Mouse (Mus musculus) kidney, embryonic 14.5 days (tissue): ENCODE data around the gene Gm11127. TPM values are rescaled to one million over a fixed set of nuclear protein-coding genes. Genes with fewer than 3 reads are reported as not detected.
"Not testable (repeated sequence)": the region's sequence is repeated elsewhere in the genome, so short reads cannot be mapped to it uniquely, and the experiment has no call there.

Experiments
- ATAC-seq: fragments of 200-750 bp; cut with Nextera tagmentation; 2 replicates; pipeline ENCODE4 v1.8.0; 2017; ENCODE audit warnings: moderate number of reproducible peaks, mild to moderate bottlenecking, moderate TSS enrichment, moderate library complexity; ENCODE audit not compliant: low FRiP score, low TSS enrichment
- H3K27ac ChIP-seq: fragments of 300-500 bp; sonication (generic); 2 replicates; pipeline ENCODE4 v1.5.1; 2014; ENCODE audit warnings: low read depth, mild to moderate bottlenecking, low read length, moderate library complexity, mixed read lengths
- H3K27me3 ChIP-seq: fragments of 300-500 bp; sonication (generic); 2 replicates; pipeline ENCODE4 v1.6.1; 2014; ENCODE audit warnings: mild to moderate bottlenecking, low read length; ENCODE audit not compliant: control insufficient read depth, insufficient read depth
- H3K36me3 ChIP-seq: fragments of 300-500 bp; sonication (generic); 2 replicates; pipeline ENCODE4 v1.6.1; 2014; ENCODE audit warnings: low read length, mixed read lengths; ENCODE audit not compliant: control insufficient read depth, insufficient read depth
- H3K4me1 ChIP-seq: fragments of 300-500 bp; sonication (generic); 2 replicates; pipeline ENCODE4 v1.6.1; 2014; ENCODE audit warnings: low read length, mixed read lengths; ENCODE audit not compliant: control insufficient read depth, insufficient read depth
- H3K4me2 ChIP-seq: fragments of 300-500 bp; sonication (generic); replicated peaks from 2 replicates; pipeline ENCODE4 v1.6.1; 2014; ENCODE audit warnings: low read depth, mild to moderate bottlenecking, low read length
- H3K4me3 ChIP-seq: fragments of 300-500 bp; sonication (generic); 2 replicates; pipeline ENCODE4 v1.5.1; 2014; ENCODE audit warnings: mild to moderate bottlenecking, low read length
- H3K9ac ChIP-seq: fragments of 300-500 bp; sonication (generic); 2 replicates; pipeline ENCODE4 v1.6.1; 2014; ENCODE audit warnings: low read depth, mild to moderate bottlenecking, low read length, moderate library complexity
- H3K9me3 ChIP-seq: fragments of 300-500 bp; sonication (generic); 2 replicates; pipeline ENCODE4 v1.6.1; 2016; ENCODE audit warnings: low read length; ENCODE audit not compliant: control insufficient read depth
- WGBS: fragments of 180-500 bp; shearing (Covaris S2); extraction: QIAGEN DNeasy Blood & Tissue Kit; methylation state at CpG from one replicate; pipeline ENCODE4 v1.1.7; 2014; 5-methylcytosine and 5-hydroxymethylcytosine counted together
- polyA plus RNA-seq: library from polyadenylated mRNA; unstranded; fragments of >200 nt; fragmentation: Nextera tagmentation; extraction: Ambion mirVana; gene quantifications from 2 replicates; pipeline ENCODE4 v1.2.1, GENCODE M21; 2014

The Gm11127 gene
- polyA plus RNA-seq, 1 experiment from 2014 or later, result not detected

GRCm38 (mm10) chr17:36082519-36083232 lies 24.5 kb upstream of the Gm11127 start:
- H3K9me3 ChIP-seq, H3K9ac ChIP-seq, H3K27ac ChIP-seq, ATAC-seq, H3K36me3 ChIP-seq, H3K4me1 ChIP-seq: not testable (repeated sequence)
- Histone ChIP-seq H3K4me2 (peak overlapping the region; percentile 95), H3K4me3 (peak overlapping the region; percentile 48), H3K27me3 (peaks cover 25% of the 10 kb centered on the region)
- 40% methylated on average over 5 of the region's 6 CpGs for WGBS

GRCm38 (mm10) chr17:36081901-36082300 lies 23.7 kb upstream of the Gm11127 start:
- H3K4me2 ChIP-seq, H3K9ac ChIP-seq, ATAC-seq, H3K4me3 ChIP-seq, H3K4me1 ChIP-seq, H3K9me3 ChIP-seq, H3K27ac ChIP-seq, H3K36me3 ChIP-seq: not testable (repeated sequence)
- H3K27me3 ChIP-seq, result peaks cover 25% of the 10 kb centered on the region

GRCm38 (mm10) chr17:36060829-36061228 lies 2.7 kb upstream of the Gm11127 start:
- Histone ChIP-seq H3K27ac (no peak overlapping the region), H3K9ac (no peak overlapping the region), H3K4me2 (no peak overlapping the region), H3K4me1 (no peaks in the 10 kb centered on the region), H3K4me3 (no peak overlapping the region), H3K27me3 (no peaks in the 10 kb centered on the region), H3K9me3 (no peaks in the 10 kb centered on the region), H3K36me3 (no peaks in the 10 kb centered on the region)
- no peak for ATAC-seq
- 32% methylated on average over 2 of the region's 2 CpGs for WGBS

GRCm38 (mm10) chr17:36057927-36058326 lies 244 bp downstream of the Gm11127 start:
- H3K27me3 ChIP-seq, H3K4me1 ChIP-seq, H3K36me3 ChIP-seq, H3K4me2 ChIP-seq, H3K9me3 ChIP-seq, H3K9ac ChIP-seq, H3K27ac ChIP-seq, ATAC-seq, H3K4me3 ChIP-seq: not testable (repeated sequence)
- 87% methylated on average over 23 of the region's 25 CpGs for WGBS

- Histone ChIP-seq H3K27me3 (no peaks in the 10 kb centered on the region), H3K4me1 (no peaks in the 10 kb centered on the region), H3K36me3 (no peaks in the 10 kb centered on the region), H3K9me3 (no peaks in the 10 kb centered on the region), H3K27ac (no peak overlapping the region), H3K9ac (no peak overlapping the region), H3K4me2 (peak overlapping the region; percentile 44), H3K4me3 (peak overlapping the region; percentile 36)
- ATAC-seq, result no peak
- WGBS, result 79% methylated on average over 3 of the region's 3 CpGs
Observed at GRCm38 (mm10) chr17:36043286-36043685, 14.9 kb downstream of the Gm11127 start.

GRCm38 (mm10) chr17:36042610-36043169 lies 15.5 kb downstream of the Gm11127 start, which contains the start of the genes H2-T22 and Gm6034:
H2-T22 (minus strand) TSS chr17:36042747.
Gm6034 (plus strand) TSS chr17:36042961.
- Histone ChIP-seq H3K4me2 (peak within 1 kb of the TSS; percentile 62), H3K4me3 (peak within 1 kb of the TSS; percentile 36), H3K9ac (peak within 1 kb of the TSS; percentile 46; the same call in 1 of the 2 replicates)
- ATAC-seq, result peak; percentile 97
- not testable (repeated sequence) for H3K4me1 ChIP-seq, H3K27ac ChIP-seq, H3K9me3 ChIP-seq, H3K27me3 ChIP-seq, H3K36me3 ChIP-seq
- 1% methylated on average over 12 of the region's 12 CpGs for WGBS

GRCm38 (mm10) chr17:36042055-36042454 lies 16.1 kb downstream of the Gm11127 start:
- not testable (repeated sequence) for H3K27me3 ChIP-seq, H3K36me3 ChIP-seq, H3K27ac ChIP-seq, H3K9me3 ChIP-seq, H3K4me1 ChIP-seq
- ATAC-seq, result peak; percentile 80
- H3K9ac ChIP-seq, result peak overlapping the region; percentile 42; the same call in 1 of the 2 replicates
- H3K4me3 ChIP-seq, result peak overlapping the region; percentile 36
- WGBS, result under 1% methylated on average over 19 of the region's 19 CpGs
- peak overlapping the region; percentile 62 for H3K4me2 ChIP-seq

- not testable (repeated sequence) for H3K4me3 ChIP-seq, H3K27me3 ChIP-seq, ATAC-seq, H3K4me2 ChIP-seq, H3K4me1 ChIP-seq, H3K9me3 ChIP-seq, H3K27ac ChIP-seq, H3K36me3 ChIP-seq, H3K9ac ChIP-seq
- WGBS, result 91% methylated on average over 2 of the region's 2 CpGs
Observed at GRCm38 (mm10) chr17:36040604-36041003, 17.6 kb downstream of the Gm11127 start.

GRCm38 (mm10) chr17:36036126-36036525 lies 22.0 kb downstream of the Gm11127 start:
- not testable (repeated sequence) for H3K9ac ChIP-seq, H3K36me3 ChIP-seq, H3K27ac ChIP-seq, H3K9me3 ChIP-seq, H3K4me3 ChIP-seq, H3K4me1 ChIP-seq, ATAC-seq, H3K4me2 ChIP-seq, H3K27me3 ChIP-seq
- WGBS, result 90% methylated on average over 13 of the region's 13 CpGs
